Mouse (Mus musculus): Measurements from ENCODE around the gene Rab31.

The Rab31 gene

DNA sequence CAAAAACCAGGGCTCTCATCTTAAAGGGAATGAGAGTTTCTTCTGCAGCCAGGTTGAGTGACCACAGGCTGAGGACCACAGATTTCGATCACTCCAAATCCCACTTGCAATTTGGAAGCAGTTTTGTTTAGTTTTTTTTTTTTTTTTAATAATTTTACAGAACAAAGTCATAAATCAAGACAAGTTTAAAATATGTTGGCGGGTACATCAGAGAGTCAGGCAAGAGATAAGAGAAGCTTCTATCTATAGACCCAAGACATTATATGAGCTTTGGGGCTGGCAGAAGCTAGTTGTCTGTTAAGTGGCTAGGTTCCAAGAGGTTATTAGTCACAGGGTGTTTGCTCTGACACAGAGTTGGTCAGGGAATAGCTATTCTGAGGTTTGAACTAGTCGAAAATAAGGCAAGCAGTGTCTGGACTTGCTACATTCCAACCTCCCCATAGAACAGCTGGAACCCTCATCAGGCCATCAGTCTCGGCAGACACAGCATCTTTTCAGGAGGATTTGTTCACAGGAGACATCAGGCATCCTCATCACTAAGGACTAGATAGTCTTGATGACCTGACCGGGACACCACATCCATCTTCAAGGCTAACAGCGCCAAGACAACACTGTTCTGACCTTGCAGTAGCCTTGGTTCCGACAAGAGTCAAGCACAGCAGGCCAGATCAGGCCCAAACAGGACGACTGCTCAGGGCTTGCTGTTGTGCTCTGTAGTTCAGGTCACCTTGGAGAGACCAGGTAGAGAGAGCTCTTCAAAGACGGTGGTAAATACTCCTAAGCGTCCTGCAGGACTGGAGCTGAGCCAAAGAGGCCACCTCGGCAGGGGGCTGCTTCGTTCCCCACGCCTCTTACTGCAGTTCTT, 68.8 kb downstream of the Rab31 start:
- no peak for DNase-seq (ENCODE audit: low spot score)

DNA sequence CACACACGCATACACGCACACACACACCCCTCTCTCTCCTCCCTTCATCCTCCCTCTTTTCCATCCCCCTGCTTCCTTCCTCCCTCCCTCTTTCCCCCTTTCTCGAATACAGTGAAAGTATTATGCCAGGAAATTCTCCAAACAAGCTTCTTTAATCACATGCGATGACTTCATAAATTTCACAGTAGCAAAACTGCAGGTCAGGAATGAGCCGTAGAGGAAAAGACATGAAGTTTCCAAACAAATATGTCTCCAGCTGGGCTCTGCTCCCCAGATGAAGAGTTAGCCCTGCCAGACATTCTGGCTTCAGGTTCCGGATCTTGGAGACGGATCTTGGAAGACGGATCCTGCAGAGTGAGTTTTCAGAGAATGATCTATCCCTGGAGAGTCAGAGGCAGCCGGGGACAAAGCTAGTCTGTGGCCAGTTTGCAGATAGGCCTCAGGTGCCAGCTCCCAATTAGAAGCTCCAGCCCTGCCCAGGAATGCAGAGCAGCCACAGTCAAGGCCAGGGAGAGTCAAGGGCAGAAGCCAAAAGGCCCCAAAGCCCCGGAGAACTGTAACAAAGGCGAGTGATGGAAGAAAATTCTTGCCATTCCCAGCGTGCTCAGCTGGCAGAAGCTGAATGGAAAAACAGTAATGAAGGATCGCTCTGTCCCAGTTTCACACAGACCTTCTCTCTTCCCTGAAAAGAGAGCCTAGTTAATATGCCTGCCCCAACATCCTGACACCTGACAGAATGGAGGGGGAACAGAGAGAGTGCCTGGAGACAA, 70.6 kb downstream of the Rab31 start:
- peak; percentile 38 for DNase-seq (ENCODE audit: low spot score)

DNA sequence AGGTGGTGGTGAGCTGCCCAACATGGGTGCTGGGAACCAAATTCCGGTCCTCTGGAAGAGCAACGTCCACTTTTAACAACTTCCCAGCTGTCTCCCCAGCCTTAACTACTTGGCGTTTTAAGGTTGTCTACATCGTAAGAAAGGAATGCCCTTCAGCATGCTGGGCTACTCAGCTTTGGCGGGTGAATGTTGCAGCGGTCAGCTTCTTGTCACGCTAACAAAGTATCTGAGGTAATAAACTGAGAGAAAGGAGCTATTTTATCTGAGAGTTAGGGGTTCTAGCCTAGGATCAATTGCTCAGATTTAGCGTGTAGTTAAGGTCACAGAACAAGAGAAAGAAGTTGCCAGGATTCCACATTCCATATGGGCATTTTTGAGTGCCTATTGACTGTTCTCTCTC, 71.2 kb downstream of the Rab31 start:
- DNase-seq (ENCODE audit: low spot score), result no peak

DNA sequence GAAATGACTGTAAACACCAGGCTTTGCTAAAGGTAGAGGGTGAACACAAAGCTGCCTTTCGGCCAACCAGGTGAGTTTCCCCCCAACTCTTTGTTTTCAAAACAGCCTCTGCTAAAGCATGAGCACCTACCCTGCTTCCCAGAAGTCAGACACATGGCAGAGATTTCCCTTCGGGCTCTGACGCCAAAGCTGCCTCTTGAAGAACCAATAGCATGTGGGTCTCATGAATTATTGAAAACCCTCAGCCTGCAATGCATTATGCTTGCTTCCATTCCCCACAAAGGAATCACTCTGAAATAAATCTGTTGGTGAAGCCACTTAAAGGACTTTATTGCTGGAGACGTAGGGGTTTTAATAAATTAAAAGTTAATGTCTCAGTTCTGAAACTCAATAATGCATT, 72.5 kb downstream of the Rab31 start:
- DNase-seq (ENCODE audit: low spot score), result peak; percentile 75

DNA sequence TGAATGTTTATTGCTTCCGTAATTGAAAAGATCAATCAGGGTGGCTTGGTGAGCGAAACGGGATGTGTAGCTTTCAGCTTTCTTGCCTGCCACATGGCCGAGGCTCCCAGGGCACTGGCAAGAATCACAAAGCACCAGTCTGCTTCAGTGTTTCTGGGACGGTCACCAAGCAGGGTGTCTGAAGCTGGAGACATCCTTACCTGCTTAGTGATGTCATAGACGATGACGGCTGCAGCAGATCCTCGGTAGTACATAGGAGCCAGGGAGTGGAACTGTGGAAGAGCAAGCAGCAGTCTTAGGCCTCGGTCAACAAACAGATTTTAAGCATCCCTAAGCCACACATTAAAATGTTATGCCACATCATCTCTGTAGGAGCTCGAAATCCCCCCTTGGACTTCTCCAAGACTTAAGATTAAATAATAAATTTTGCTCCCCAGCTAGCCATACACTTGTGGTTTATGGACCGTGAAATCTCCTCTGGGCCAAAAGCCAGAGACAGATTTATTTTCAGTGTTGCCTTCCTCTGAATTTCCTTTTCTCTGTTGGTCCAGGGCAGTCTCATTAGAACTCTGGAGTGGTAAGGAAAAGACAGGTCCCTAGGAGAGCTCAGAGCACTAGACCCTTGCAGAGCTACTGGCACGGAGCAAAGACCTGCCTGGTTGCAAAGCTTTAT, 74.6 kb downstream of the Rab31 start:
- DNase-seq (ENCODE audit: low spot score), result no peak

DNA sequence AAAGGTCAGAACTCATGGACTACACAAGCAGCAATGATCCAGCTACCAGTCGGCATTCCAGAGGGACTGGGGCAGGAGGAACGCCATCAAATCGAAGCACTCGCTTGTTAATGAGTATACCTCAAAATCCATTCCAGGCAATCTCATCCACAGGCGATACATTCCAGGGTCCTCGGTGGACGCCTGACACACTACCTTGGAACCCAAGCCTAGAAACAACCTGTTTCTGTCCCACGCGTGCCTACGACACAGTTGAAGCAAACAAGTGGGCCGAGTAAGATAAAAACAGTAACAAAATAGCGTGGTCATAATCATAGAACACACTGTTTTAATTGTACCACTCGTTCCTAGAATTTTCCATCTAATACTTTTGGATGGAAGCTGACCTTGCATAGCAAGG, 75.6 kb downstream of the Rab31 start:
- DNase-seq (ENCODE audit: low spot score), result no peak

DNA sequence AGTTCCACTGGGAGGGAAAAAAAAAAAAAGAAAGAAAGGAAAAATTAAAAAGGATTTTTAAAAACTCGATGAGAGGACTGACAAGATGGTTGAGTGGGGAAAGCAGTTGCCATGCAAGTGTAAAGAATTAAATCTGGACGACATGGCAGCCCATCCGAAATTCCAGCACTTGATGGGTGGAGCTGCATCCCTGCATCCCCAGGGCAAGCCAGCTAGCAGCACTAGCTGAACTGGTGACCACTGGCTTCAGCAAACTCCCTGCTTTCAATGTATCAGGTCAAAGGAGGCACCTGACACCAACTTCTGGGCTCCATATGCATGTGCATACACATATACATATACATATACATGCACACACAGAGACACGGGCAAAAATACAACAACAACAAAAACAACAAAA, 80.3 kb downstream of the Rab31 start:
- DNase-seq (ENCODE audit: low spot score), result no peak

DNA sequence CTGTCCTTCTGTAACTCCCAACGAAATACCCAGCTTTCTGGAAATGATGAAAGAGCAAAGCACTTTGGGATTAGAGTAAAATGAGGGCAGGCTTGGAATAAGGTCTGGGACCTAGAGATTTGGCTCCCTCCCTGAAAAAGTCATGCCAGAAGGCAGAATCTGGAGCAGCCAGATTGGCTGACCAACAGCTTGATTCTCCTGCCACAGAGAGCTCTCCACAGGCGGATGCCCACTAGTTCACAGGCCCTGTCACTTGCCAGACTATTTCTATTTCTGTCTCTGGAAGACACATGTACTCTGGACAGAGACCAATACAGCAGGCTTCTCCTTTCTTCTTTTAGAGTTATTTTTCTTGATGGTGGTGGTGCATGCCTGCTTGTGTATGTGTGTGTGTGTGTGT, 88.8 kb downstream of the Rab31 start:
- no peak for DNase-seq (ENCODE audit: low spot score)

DNA sequence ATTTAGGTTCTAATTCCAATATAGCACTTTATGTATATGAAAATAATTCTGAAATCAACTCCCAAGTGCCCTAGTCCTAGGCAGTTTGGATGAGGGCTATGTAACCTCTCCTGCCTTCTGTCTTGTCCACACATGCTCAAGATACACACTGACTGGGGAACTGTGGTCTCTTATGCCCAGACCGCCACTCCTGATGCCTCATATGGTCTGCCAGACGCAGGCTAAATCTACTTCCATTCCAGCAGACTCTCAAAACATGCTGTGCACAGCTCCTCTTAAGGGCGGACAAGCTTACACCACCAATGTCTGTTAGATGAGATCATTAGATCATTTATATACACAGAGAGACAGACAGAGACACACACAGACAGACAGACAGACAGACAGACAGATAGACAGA, 89.2 kb downstream of the Rab31 start:
- no peak for DNase-seq (ENCODE audit: low spot score)

DNA sequence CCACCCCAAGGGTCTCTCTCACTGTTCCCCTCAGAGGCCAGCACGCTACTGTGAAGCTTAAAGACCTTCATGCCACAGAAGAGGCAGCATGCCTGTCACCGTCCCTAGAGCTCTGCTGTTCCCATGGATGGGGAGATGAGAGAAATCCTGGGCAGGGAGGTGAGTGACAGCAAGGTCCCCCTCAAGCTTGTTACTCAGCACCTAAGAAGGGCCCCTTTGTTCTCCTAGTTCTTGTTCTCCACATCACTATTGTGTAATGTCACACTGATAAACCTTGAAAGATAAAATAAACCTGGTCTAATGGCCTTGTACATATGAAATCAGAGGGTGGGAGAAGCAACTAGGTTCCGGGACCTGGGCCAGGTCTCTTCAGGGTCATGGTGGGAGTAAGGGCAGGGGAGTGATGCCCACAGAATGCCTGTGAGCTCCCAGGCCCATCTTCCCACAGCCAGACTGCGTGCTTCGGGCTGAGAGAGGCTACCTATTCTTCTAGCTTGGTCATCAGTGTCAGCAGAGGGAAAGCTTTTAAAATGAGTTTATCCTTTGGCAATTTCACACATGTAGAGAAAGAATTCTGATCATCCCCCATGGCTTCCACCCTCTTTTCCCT, 90.4 kb downstream of the Rab31 start:
- no peak for DNase-seq (ENCODE audit: low spot score)

DNA sequence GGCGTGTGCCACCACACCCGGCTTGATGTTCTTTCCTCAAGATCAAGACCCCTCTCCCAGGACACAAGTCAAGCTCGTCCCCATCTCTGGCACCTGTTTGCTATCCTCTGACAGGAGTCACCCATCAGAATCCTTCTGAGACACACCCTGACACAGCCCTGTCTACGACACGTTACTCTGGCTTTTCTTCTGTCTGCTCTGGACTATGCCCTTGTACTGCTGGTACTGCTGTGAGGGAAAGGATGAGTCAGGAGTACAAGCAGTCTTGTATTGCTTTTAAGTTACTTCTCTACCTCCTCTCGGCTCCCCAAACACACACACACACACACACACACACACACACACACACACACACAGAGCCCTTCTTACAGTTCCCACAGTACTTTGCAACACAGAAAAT, 91.0 kb downstream of the Rab31 start:
- no peak for DNase-seq (ENCODE audit: low spot score)

DNA sequence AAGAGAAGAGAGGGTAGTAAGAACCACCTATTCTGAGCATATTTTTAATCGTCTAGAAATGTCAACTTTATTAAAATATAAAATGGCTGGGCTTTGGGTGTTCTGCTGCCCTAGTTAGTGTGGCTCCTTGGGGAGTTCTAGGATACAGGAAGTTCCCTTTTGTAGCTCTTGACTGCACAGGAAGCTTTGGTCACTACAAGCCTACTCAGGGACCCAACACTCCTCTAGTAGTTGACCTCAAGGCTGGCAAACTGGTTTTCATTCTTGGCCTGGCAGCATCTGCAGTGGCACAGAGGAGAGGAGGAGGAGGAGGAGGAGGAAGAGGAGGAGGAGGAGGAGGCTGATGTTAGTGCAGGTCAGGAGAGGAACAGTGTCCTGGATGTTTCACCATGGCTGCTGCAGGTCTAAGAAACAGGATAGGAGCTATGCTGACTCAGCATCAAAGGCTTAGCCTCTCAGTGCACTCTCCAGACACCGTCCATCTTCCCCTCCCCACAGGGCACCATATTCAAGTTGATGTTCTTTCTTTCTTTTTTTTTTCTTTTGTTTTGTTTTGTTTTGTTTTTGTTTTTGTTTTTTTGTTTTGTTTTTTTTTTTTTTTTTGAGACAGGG, 91.6 kb downstream of the Rab31 start:
- no peak for DNase-seq (ENCODE audit: low spot score)

DNA sequence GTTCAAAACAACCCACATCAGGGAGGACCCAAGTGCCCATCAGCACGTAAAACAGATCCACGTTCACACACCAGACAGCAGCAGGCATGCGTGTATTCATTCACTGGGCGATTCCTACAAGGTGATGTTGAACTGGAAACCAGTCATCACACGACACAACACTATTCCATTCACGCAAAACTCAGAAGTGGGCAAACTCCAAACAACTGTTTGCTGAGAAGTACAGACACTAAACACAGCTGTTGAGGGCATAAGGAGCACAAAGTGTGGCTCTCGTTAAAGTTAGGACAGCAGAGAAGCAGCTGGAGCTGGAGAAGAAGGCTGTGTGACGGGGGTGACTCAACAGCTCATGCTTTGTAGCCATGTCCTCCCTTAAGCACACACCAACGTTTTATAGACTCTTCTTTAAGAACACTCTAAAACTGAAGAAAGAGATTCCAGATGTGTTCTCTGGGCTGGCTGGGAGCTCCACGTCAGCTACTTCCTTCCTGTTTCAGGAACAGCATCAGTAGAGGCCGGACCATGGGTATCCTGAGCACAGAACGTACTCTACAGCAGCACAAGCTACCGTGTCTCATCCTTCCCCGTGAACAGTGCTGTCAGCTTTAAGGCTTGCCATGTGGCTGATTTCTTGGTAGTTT, 92.6 kb downstream of the Rab31 start:
- no peak for DNase-seq (ENCODE audit: low spot score)

DNA sequence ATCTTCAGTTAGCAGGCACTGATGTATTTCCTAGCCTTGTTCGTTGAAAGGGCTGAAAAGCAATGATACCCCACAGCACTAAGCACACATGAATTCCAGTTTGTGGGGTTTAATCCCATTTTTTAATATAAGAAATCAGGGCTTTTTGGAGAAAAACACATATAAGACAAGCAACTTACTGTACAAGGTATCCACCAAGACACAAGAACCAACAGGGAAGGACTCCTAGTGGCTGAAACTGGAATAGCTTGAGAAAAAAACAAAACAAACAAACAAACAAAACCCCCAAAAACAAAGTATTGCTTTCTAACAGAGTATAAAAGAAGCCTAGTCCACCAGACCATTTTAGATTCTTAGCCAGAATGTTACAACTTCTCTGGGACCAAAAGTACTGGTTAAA, 94.8 kb downstream of the Rab31 start:
- DNase-seq (ENCODE audit: low spot score), result no peak

DNA sequence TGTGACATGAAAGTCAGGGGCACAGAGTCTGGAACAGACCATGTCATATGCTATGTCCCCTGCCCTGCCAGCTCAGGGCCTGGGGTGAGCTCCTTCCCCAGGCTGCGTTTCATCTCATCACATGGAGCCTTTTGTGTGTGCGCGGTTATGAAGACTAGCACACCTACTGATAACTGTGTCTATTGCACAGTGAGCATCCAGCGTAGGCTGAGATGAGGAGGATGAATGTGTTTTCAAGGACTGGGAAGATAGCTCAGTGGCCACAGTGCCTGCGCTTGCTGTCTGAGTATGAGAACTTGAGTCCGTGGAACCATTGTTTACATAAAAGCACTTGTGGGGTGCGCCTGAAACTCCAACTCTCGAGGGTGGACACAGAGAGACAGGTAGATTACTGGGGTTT, 96.0 kb downstream of the Rab31 start:
- DNase-seq (ENCODE audit: low spot score), result no peak

DNA sequence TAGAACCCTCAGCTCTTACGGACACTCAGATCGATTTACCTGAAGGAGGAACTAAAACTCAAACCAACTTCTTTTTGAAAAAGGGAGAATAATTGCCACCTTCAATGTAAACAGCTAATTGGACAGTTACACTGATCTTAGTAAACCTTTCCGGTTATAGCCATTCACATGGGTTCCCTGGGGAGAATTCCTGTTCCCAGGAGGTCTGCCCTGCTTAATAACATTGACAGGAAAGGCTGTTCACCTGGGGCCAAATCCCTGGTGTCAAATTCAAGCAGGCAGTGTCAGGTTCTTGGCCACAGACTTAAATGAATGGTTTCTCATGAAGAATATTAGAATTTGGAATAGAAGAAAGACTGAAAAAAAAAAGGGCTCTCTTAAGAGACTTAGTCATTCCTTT, 96.6 kb downstream of the Rab31 start:
- DNase-seq (ENCODE audit: low spot score), result no peak

DNA sequence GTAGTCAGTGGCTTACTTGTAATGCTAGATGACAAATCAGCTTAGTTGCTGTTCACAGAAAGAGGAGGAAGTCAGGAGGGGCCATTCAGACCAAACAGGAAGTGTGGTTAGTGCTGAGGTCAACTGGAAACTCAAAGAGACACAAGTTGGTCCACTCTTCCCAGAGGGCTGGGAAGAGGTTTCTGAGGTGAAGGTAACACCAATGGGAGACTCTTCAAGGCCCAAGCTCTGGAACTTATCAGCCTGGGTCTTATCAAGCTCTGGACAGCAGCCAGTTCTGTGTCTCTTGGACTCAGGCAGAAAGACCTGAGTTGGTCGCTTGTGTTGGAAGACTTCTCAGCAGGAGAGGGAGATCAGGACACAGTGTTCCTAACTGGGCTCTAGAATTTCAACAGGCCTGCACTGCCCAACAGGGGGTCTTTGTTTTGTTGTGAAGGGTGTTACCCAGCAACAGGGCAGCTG, 97.8 kb downstream of the Rab31 start:
- no peak for DNase-seq (ENCODE audit: low spot score)

DNA sequence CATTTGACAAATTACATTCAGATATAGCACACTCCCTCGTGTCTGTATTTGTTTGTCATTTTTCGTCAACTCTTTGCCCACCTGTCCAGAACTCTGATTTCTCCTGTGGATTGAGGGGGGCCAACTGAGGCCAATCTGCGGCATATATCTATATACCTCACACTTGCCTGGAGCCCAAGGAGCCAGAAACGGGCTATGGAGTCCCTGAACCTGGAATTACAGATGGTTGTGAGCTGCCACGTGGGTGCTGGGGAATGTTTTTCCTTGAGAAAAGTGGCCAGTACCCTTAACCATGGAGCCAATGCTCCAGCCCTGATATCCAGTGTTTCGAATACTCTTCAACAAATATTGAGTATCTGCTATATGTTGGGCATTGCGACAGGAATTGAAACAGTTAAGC, 99.6 kb downstream of the Rab31 start:
- DNase-seq (ENCODE audit: low spot score), result no peak

DNA sequence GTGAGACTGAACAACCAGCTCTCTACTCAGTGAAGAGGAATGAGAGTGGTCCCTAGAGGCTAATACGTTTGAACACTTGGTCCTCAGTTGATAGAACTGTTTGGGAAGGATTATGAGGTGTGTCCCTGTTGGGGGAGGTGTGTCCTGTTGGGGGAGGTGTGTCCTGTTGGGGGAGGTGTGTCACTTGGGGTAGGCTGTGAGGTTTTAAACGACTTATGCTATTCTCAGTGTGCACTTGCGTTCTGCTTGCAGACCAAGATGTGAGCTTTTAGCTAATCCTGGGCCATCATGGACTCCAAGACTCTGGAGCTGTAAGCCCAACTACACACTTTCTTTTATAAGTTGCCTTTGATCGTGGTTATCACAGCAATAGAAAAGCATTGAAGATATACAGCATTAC, 103.5 kb downstream of the Rab31 start:
- no peak for DNase-seq (ENCODE audit: low spot score)

DNA sequence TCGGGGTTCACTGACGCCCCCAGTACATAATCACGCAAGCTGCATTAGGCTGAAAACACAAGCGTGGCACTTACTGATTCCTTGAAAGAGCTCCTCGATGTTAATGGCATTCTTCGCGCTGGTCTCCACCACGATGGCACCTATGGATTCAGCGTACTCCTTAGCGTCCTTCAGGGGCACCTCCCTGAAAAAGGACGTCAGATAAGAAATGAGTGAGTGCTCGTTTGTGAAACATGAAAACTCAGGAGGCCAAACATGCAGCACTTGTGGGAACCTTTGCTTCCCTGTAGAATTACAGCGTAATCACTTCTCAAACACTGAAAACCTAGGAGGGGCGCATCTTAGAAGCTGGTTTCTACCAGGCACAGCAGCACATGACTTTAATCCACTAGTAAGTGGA, 104.8 kb downstream of the Rab31 start:
- no peak for DNase-seq (ENCODE audit: low spot score)

DNA sequence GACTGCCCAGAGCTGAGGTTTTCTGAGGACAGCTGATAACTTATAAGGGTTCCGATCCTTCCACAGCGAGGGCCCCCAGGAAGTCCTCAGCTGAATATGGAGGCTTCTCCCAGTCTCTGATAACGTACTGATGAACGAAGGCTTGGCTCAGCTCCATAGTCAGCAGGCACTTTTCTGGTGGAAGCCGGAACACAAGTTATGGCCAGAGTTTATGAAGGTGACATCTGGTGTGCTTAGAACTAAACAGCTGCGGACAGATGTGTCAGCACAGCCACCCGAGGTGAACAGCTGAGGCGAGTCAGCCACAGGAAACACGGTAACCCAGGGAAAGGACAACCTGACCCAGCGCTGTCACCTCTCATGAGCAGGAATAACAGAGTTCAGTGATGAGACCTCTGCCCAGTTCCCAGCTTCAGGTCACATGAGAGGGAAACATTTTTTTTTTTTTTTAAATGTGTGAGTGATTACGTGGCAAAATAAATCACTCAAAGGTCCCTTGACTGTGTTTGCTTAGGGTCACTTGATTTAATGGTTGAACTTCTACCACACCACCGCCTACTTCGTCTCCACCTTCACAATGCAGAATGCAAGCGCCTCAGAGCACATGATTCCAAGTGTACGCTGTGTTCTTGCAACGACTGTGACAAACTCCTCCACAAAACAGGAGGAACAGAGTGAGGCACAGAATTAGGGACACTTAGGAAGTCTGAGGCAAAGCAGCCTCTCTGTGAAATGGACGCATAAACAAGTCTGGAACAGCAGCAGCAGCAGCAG, 106.0 kb downstream of the Rab31 start:
- no peak for DNase-seq (ENCODE audit: low spot score)
